Mouse (Mus musculus) CD4-positive, CD25-positive, alpha-beta regulatory T cell, adult 9 weeks (primary cell): Measurements from ENCODE around the gene Tmem51. TPM values are rescaled to one million over a fixed set of nuclear protein-coding genes. Genes with fewer than 3 reads are reported as not detected.

ENCODE experiments used
- polyA plus RNA-seq: library from polyadenylated mRNA; unstranded; fragments of 100-300 nt; shearing (Covaris generic); gene quantifications from one replicate; pipeline ENCODE4 v1.2.1, GENCODE M21; 2017

Gene Tmem51
- polyA plus RNA-seq: 1.2 TPM

GRCm38 (mm10) chr4:142084131-142084899 is at the start of gene Tmem51:
Gene Tmem51 (minus strand): TSS chr4:142084304.

GRCm38 (mm10) chr4:142014659-142015608 is 69.2 kb downstream of the Tmem51 start, which contains the start of gene Fhad1:
Gene Fhad1 (minus strand): TSS chr4:142015082.

Other genes with a start within 250 kb of the Tmem51 start
- not detected for gene Ctrc, start 237.9 kb downstream of the Tmem51 start, polyA plus RNA-seq
- gene Efhd2, start 209.4 kb downstream of the Tmem51 start, polyA plus RNA-seq: 13.9 TPM
- 0.79 TPM for gene Fhad1, start 69.2 kb downstream of the Tmem51 start, polyA plus RNA-seq
- gene Kazn, start 155.1 kb upstream of the Tmem51 start, polyA plus RNA-seq: 0.15 TPM